13 mouse cellular contexts compared by ENCODE assay signal in genomic region chr8:66772653-66773052, GRCm38 (mm10).
DNase-seq lines count a peak whose midpoint lies in the region; ATAC-seq and TF ChIP-seq lines count a peak whose summit lies in the region.
"Had no signal": no experiment of that assay in that cellular context is flagged by ENCODE, and none has a peak within 500 bp of the region (broad histone marks: within the 10 kb centered on the region; RNA-seq: fewer than 3 reads in every experiment).

No protein-coding gene starts in this region.

- no peaks in the 10 kb centered on the region for H3K9me3 ChIP-seq in CH12.LX (replicated peaks; ENCODE audit: low read length)
- no peaks in the 10 kb centered on the region for H3K9me3 ChIP-seq in hindbrain, embryonic 14.5 days (ENCODE audit: control insufficient read depth, low read length)
- H3K9me3 ChIP-seq: embryonic facial prominence, embryonic 12.5 days; limb, embryonic 13.5 days had no signal

- dilution Hi-C loops in CH12.LX (cut with MboI; ENCODE audit: extremely low pct_ligation_motif_present, extremely low pct_unique_long_range_greater_than_20kb, low sequenced_read_pairs): no loop called here

- ATAC-seq in monocyte, adult 5-6 weeks (replicated peaks; ENCODE audit: insufficient number of reproducible peaks, low FRiP score, low TSS enrichment, poor library complexity, severe bottlenecking): no peak
- ATAC-seq in hindbrain, embryonic 14.5 days (ENCODE audit: low FRiP score): no peak

- H3K79me2 ChIP-seq in CH12.LX (replicated peaks; ENCODE audit: control insufficient read depth, extremely low read depth, insufficient read depth, poor library complexity, severe bottlenecking): no peaks in the 10 kb centered on the region

- no peaks in the 10 kb centered on the region for H3K27me3 ChIP-seq in CH12.LX (replicated peaks)
- H3K27me3 ChIP-seq in hindbrain, embryonic 14.5 days (ENCODE audit: control insufficient read depth, insufficient read depth, low read length): no peaks in the 10 kb centered on the region
- H3K27me3 ChIP-seq: embryonic facial prominence, embryonic 12.5 days had no signal

- peaks cover 0 to 3% of the 10 kb centered on the region in 2 experiments; a peak in 1 of 4 replicates for H3K4me1 ChIP-seq in CH12.LX (ENCODE audit: control insufficient read depth in 1 of 2, insufficient read depth in 2 of 2)
- no peaks in the 10 kb centered on the region for H3K4me1 ChIP-seq in hindbrain, embryonic 14.5 days (replicated peaks; ENCODE audit: control insufficient read depth, insufficient read depth, low read length)
- H3K4me1 ChIP-seq: embryonic facial prominence, embryonic 12.5 days had no signal

- no peaks in the 10 kb centered on the region for H3K36me3 ChIP-seq in CH12.LX (replicated peaks in 1 of 2; ENCODE audit: control insufficient read depth in 1 of 2, insufficient read depth in 1 of 2, low read length in 1 of 2)
- no peaks in the 10 kb centered on the region for H3K36me3 ChIP-seq in hindbrain, embryonic 14.5 days (replicated peaks; ENCODE audit: control insufficient read depth, insufficient read depth)
- H3K36me3 ChIP-seq: embryonic facial prominence, embryonic 12.5 days; limb, embryonic 13.5 days had no signal

- no peak for TF ChIP-seq RAD21 in CH12.LX (IDR thresholded peaks at IDR 0.05; ENCODE audit: low read depth, low read length)

- intact Hi-C loops in gastrocnemius, adult 2 months (cut with DNase I): no loop called here
- intact Hi-C loops in gastrocnemius, postnatal 14 days (cut with DNase I; ENCODE audit: low total_unique reads): no loop called here

- in situ Hi-C loops in CH12.LX (cut with MboI; ENCODE audit: low pct_ligation_motif_present, low pct_unique_long_range_greater_than_20kb, low sequenced_read_pairs): no loop called here

- peak; percentile 36 for DNase-seq in gastrocnemius, adult 2 months
- no peak for DNase-seq in gastrocnemius, postnatal 14 days
- DNase-seq in CH12.LX (ENCODE audit: extremely low read depth): no peak
- peak; percentile 49 to 54 for DNase-seq in heart, adult 9 months (ENCODE audit: low spot score in 2 of 2)
- peak; percentile 65 for DNase-seq in heart, postnatal 4 days
- no peak for DNase-seq in cerebellum, adult 18-20 months
- no peak for DNase-seq in hindbrain, embryonic 14.5 days (ENCODE audit: low spot score)
- DNase-seq: adrenal gland, postnatal 36 days; cerebellum, adult 2 months; layer of hippocampus, adult 9-11 months had no signal

- H3K9ac ChIP-seq in CH12.LX (ENCODE audit: insufficient read depth, low read depth): no peak overlapping the region
- no peak overlapping the region for H3K9ac ChIP-seq in hindbrain, embryonic 14.5 days
- H3K9ac ChIP-seq: embryonic facial prominence, embryonic 12.5 days; limb, embryonic 13.5 days had no signal

- no peak for TF ChIP-seq EP300 in CH12.LX (IDR thresholded peaks at IDR 0.05; ENCODE audit: low read length)

- no peak overlapping the region for H3K4me3 ChIP-seq in gastrocnemius, adult 2 months
- no peak overlapping the region for H3K4me3 ChIP-seq in CH12.LX (replicated peaks in 1 of 3; ENCODE audit: low read depth in 2 of 3, low read length in 2 of 3, poor library complexity in 1 of 3)
- no peak overlapping the region for H3K4me3 ChIP-seq in hindbrain, embryonic 14.5 days (replicated peaks; ENCODE audit: low read length)
- H3K4me3 ChIP-seq: embryonic facial prominence, embryonic 12.5 days; limb, embryonic 13.5 days had no signal

- no peak for TF ChIP-seq CTCF in gastrocnemius, adult 2 months (IDR thresholded peaks at IDR 0.05)
- TF ChIP-seq CTCF in CH12.LX (conservative IDR thresholded peaks at IDR 0.05 in 1 of 2, IDR thresholded peaks at IDR 0.05 in 1 of 2; ENCODE audit: low read depth in 2 of 2, low read length in 2 of 2): no peak

- WGBS in hindbrain, embryonic 14.5 days: 86% methylated on average over 4 of the region's 4 CpGs

- H3K4me2 ChIP-seq in CH12.LX (ENCODE audit: insufficient read depth, low read depth, poor library complexity, severe bottlenecking): peak overlapping the region; percentile 45; the same call in 1 of the 2 replicates
- no peak overlapping the region for H3K4me2 ChIP-seq in hindbrain, embryonic 14.5 days (replicated peaks)
- H3K4me2 ChIP-seq: embryonic facial prominence, embryonic 12.5 days; limb, embryonic 13.5 days had no signal

- peak overlapping the region; percentile 72 for H3K27ac ChIP-seq in gastrocnemius, adult 2 months
- no peak overlapping the region for H3K27ac ChIP-seq in CH12.LX (ENCODE audit: insufficient read depth, low read depth)
- H3K27ac ChIP-seq in hindbrain, embryonic 14.5 days: no peak overlapping the region
- H3K27ac ChIP-seq: embryonic facial prominence, embryonic 12.5 days; limb, embryonic 13.5 days had no signal

- TF ChIP-seq POLR2A in CH12.LX (IDR thresholded peaks at IDR 0.05; ENCODE audit: low read depth, low read length): no peak

TF ChIP-seq in CH12.LX, 34 proteins besides CTCF, POLR2A, EP300 and RAD21:
- TF ChIP-seq HCFC1 (IDR thresholded peaks at IDR 0.05; ENCODE audit: low read depth, low read length): no peak
- TF ChIP-seq MYC (IDR thresholded peaks at IDR 0.05; ENCODE audit: low read depth, low read length): no peak
- no peak for TF ChIP-seq MAZ (IDR thresholded peaks at IDR 0.05; ENCODE audit: low read depth, low read length)
- no peak for TF ChIP-seq ZC3H11A (IDR thresholded peaks at IDR 0.05; ENCODE audit: low read depth, low read length)
- no peak for TF ChIP-seq USF2 (conservative IDR thresholded peaks at IDR 0.05; ENCODE audit: low read depth, low read length)
- TF ChIP-seq CHD2 (IDR thresholded peaks at IDR 0.05; ENCODE audit: low read length): no peak

Comparison
In these comparisons a context has a peak if more than half of its experiments do, and no peak if none do; other contexts are left out.
1. DNase-seq: peak in gastrocnemius, adult 2 months (single experiment), heart, adult 9 months (2 of 2) and heart, postnatal 4 days (single experiment); none in gastrocnemius, postnatal 14 days (single experiment), CH12.LX (single experiment), cerebellum, adult 18-20 months (0 of 2) and hindbrain, embryonic 14.5 days (single experiment).